ENCODE assay signal across 8 mouse cellular contexts in the genomic region with DNA sequence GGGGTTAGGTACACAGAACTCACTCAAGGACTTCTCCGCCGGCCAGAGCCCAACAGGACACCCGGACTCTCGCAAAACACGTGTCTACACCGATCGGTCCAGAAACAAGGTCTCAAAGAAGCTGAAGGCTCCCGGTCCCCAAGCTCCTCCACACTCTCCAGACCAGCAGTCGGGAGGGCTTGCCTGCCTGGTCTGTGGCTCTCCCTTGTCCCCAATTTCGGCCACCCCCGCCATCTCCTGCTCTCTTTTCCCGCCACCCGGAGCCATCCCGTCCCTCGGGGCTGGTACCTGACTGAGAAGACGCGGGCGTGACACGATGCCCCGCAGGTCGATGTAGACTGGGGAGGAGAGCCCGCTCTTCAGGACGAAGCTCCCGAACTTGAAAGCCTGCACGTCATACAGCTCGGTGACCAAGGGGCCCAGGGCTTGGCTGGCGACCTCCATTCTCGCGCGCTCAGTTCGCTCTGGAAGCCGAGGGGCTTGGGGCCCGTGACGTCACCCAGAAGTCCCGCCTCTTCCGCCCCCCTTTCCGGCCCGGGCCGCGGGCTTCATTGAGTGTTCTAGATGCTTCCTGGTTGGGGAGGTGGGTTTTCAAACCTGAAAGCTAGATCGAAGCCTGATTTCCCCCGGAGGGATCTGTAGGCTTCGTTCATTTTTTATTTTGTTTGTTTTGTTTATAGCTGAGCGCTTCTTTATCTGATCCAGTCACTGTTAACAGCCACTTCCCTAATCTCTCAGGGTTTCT. TPM values are rescaled to one million over a fixed set of nuclear protein-coding genes. Genes with fewer than 3 reads are reported as not detected.
DNase-seq lines count a peak whose midpoint lies in the region; ATAC-seq and TF ChIP-seq lines count a peak whose summit lies in the region.

Gene Umps (minus strand): TSS at position 501 of the 745 bp plus-strand sequence.

- H3K4me3 ChIP-seq in cortical plate, adult 2 months (ENCODE audit: insufficient read depth, low read length): peak within 1 kb of the TSS; percentile 94

- TF ChIP-seq CTCF in cortical plate, adult 2 months (IDR thresholded peaks at IDR 0.05; ENCODE audit: extremely low read depth, insufficient read depth, low read length): no peak

- peak; percentile 90 for ATAC-seq in inflammation-experienced regulatory T-cells, adult 6 months
- peak; percentile 93 for ATAC-seq in megakaryocyte progenitor cell, adult 5-6 weeks (replicated peaks; ENCODE audit: poor library complexity)

- intact Hi-C loops in left cerebral cortex, postnatal 10 days (cut with DNase I): no loop called here

- DNase-seq in adipocyte (ENCODE audit: low spot score): peak; percentile 73
- peak; percentile 79 for DNase-seq in gastrocnemius, postnatal 10 days
- peak; percentile 81 to 89 for DNase-seq in left cerebral cortex, postnatal 10 days (ENCODE audit: extremely low spot score in 1 of 2, low spot score in 2 of 2)
- DNase-seq in right cerebral cortex, postnatal 10 days (ENCODE audit: low spot score in 2 of 2): peak; percentile 92
- DNase-seq in urinary bladder, postnatal 14 days (ENCODE audit: low spot score): peak; percentile 79

- TF ChIP-seq POLR2A in cortical plate, adult 2 months (IDR thresholded peaks at IDR 0.05; ENCODE audit: extremely low read depth, insufficient read depth, low read length): peak; percentile 55; the same call in 1 of the 2 replicates

- H3K4me1 ChIP-seq in cortical plate, adult 2 months (ENCODE audit: control insufficient read depth, insufficient read depth, low read length): peaks cover 2% of the 10 kb centered on the region; the same call in 1 of the 2 replicates

- H3K27ac ChIP-seq in cortical plate, adult 2 months (ENCODE audit: insufficient read depth, low read length): no peak within 1 kb of the TSS

RNA-seq across cellular contexts. Expression of gene Umps, which starts in this region (rescaled TPM):
- 11.5 and 11.9 TPM in 2 replicates for polyA plus RNA-seq in cortical plate, adult 2 months (2012; rRNA removed)
- total RNA-seq in gastrocnemius, postnatal 10 days (2021): 1 to 10 TPM; 7.4 to 9.1 TPM
- polyA plus RNA-seq in inflammation-experienced regulatory T-cells, adult 6 months (2017; shearing (Covaris generic)): 10 to 100 TPM; 28.7 to 35.6 (median 29.5) TPM
- total RNA-seq in left cerebral cortex, postnatal 10 days (2021): 10 to 100 TPM; 17.0 to 18.2 TPM
- 61.6 and 61.9 TPM in 2 replicates for total RNA-seq in megakaryocyte progenitor cell, adult 5-6 weeks (2015)
- 111 and 113 TPM in 2 replicates for total RNA-seq in megakaryocyte progenitor cell, adult 5-6 weeks (2017)
